8 mouse cellular contexts compared by ENCODE assay signal in the genomic region with DNA sequence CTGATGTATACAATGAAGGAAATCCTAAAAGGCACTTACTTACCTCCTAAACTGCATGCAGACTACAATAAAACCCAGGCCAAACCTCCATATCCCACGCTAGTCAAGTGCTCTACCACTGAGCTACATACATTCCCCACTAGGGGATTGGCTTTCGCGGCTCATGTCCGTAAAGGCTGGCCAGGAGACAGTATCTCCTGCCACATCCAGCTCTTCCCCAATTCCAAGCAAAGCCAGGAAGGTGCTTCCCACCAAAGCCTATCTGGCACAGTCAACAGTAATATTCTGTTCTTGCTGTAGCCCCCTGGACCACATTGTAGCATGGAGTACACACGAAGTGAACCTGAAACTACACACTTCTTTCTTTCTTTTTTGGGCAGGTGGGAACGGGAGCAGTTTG. TPM values are rescaled to one million over a fixed set of nuclear protein-coding genes. Genes with fewer than 3 reads are reported as not detected.
DNase-seq lines count a peak whose midpoint lies in the region; ATAC-seq and TF ChIP-seq lines count a peak whose summit lies in the region.

No protein-coding gene starts in this region.

- peak overlapping the region; percentile 94 for H3K4me3 ChIP-seq in kidney, embryonic 15.5 days (replicated peaks)
- peak overlapping the region; percentile 69 for H3K4me3 ChIP-seq in bone marrow, adult 2 months (replicated peaks; ENCODE audit: control insufficient read depth, low read depth, low read length)
- H3K4me3 ChIP-seq in hindbrain, embryonic 16.5 days (ENCODE audit: low read length): peak overlapping the region; percentile 93
- H3K4me3 ChIP-seq in myocyte: peak overlapping the region; percentile 43

- peaks cover 30% of the 10 kb centered on the region for H3K4me1 ChIP-seq in kidney, embryonic 15.5 days
- peaks cover 7% of the 10 kb centered on the region for H3K4me1 ChIP-seq in bone marrow, adult 2 months (ENCODE audit: control insufficient read depth, insufficient read depth, low read length)
- peaks cover 20% of the 10 kb centered on the region for H3K4me1 ChIP-seq in hindbrain, embryonic 16.5 days (ENCODE audit: control insufficient read depth, insufficient read depth, low read depth, low read length)

- peaks cover 19% of the 10 kb centered on the region for H3K36me3 ChIP-seq in kidney, embryonic 15.5 days
- H3K36me3 ChIP-seq in hindbrain, embryonic 16.5 days (ENCODE audit: control insufficient read depth, insufficient read depth, low read length): peaks cover 9% of the 10 kb centered on the region
- H3K36me3 ChIP-seq in myocyte (ENCODE audit: control insufficient read depth, insufficient read depth): no peaks in the 10 kb centered on the region

- peak overlapping the region; percentile 93; the same call in 1 of the 2 replicates for H3K27ac ChIP-seq in kidney, embryonic 15.5 days
- H3K27ac ChIP-seq in bone marrow, adult 2 months (ENCODE audit: control insufficient read depth, insufficient read depth, low read depth, low read length, poor library complexity): no peak overlapping the region
- no peak overlapping the region for H3K27ac ChIP-seq in hindbrain, embryonic 16.5 days (ENCODE audit: low read depth, low read length)

- DNase-seq in kidney, adult 18-20 months: no peak
- DNase-seq in ovary, postnatal 14 days (ENCODE audit: low spot score): no peak
- no peak for DNase-seq in frontal cortex, postnatal 25 days (ENCODE audit: low spot score in 2 of 2)
- DNase-seq in urinary bladder, postnatal 14 days (ENCODE audit: low spot score): no peak

- no peaks in the 10 kb centered on the region for H3K79me2 ChIP-seq in myocyte (ENCODE audit: control insufficient read depth, insufficient read depth)

- H3K4me2 ChIP-seq in kidney, embryonic 15.5 days: peak overlapping the region; percentile 95
- peak overlapping the region; percentile 91 for H3K4me2 ChIP-seq in hindbrain, embryonic 16.5 days (ENCODE audit: low read length)
- H3K4me2 ChIP-seq in myocyte (ENCODE audit: low read depth): peak overlapping the region; percentile 93

- no peak for TF ChIP-seq CTCF in bone marrow, adult 2 months (IDR thresholded peaks at IDR 0.05; ENCODE audit: control insufficient read depth, insufficient read depth, low read length)

- ATAC-seq in kidney, embryonic 15.5 days (replicated peaks; ENCODE audit: low FRiP score): no peak
- ATAC-seq in hindbrain, embryonic 16.5 days: no peak

- no peaks in the 10 kb centered on the region for H3K27me3 ChIP-seq in kidney, embryonic 15.5 days
- H3K27me3 ChIP-seq in hindbrain, embryonic 16.5 days (replicated peaks; ENCODE audit: control insufficient read depth, insufficient read depth, low read length): no peaks in the 10 kb centered on the region
- no peaks in the 10 kb centered on the region for H3K27me3 ChIP-seq in myocyte (ENCODE audit: control insufficient read depth, insufficient read depth, insufficient read length)

- TF ChIP-seq POLR2A in bone marrow, adult 2 months (IDR thresholded peaks at IDR 0.05; ENCODE audit: borderline replicate concordance, control insufficient read depth, low read depth, low read length): no peak
- no peak for TF ChIP-seq POLR2A in myocyte (IDR thresholded peaks at IDR 0.05; ENCODE audit: insufficient read length, low read depth)

- 22% methylated on average over 6 of the region's 6 CpGs for WGBS in kidney, embryonic 15.5 days
- WGBS in bone marrow, adult 2 months: 55% methylated on average over 6 of the region's 6 CpGs
- WGBS in hindbrain, embryonic 16.5 days: 24% methylated on average over 6 of the region's 6 CpGs

- H3ac ChIP-seq in myocyte (ENCODE audit: control insufficient read depth, insufficient read length): peak overlapping the region; percentile 47

- H3K9ac ChIP-seq in kidney, embryonic 15.5 days: peak overlapping the region; percentile 97
- H3K9ac ChIP-seq in hindbrain, embryonic 16.5 days (ENCODE audit: low read depth, low read length): peak overlapping the region; percentile 95

- H3K9me3 ChIP-seq in kidney, embryonic 15.5 days (replicated peaks): no peaks in the 10 kb centered on the region
- no peaks in the 10 kb centered on the region for H3K9me3 ChIP-seq in hindbrain, embryonic 16.5 days (ENCODE audit: control insufficient read depth, low read length)

TF ChIP-seq in myocyte, 11 proteins besides CTCF, POLR2A, EP300 and RAD21:
- TF ChIP-seq POLR2AphosphoS2 (IDR thresholded peaks at IDR 0.05; ENCODE audit: insufficient read length, low read depth): no peak
- TF ChIP-seq USF1 (IDR thresholded peaks at IDR 0.05; ENCODE audit: low read depth): no peak
- TF ChIP-seq CEBPB (IDR thresholded peaks at IDR 0.05; ENCODE audit: insufficient read depth, poor library complexity, severe bottlenecking): no peak
- TF ChIP-seq MYOG (IDR thresholded peaks at IDR 0.05; ENCODE audit: control insufficient read depth in 1 of 3, insufficient read depth in 1 of 3, insufficient read length in 2 of 3, low read depth in 2 of 3): no peak
- TF ChIP-seq SRF (IDR thresholded peaks at IDR 0.05; ENCODE audit: control insufficient read depth, insufficient read length, low read depth): no peak
- no peak for TF ChIP-seq MAX (IDR thresholded peaks at IDR 0.05; ENCODE audit: low read depth)
- TF ChIP-seq E2F4 (IDR thresholded peaks at IDR 0.05; ENCODE audit: insufficient read depth): no peak
- no peak for TF ChIP-seq TCF12 (IDR thresholded peaks at IDR 0.05; ENCODE audit: insufficient read depth, poor library complexity, severe bottlenecking)
- no peak for TF ChIP-seq REST (IDR thresholded peaks at IDR 0.05; ENCODE audit: insufficient read depth, insufficient read length)
- TF ChIP-seq MYOD1 (IDR thresholded peaks at IDR 0.05; ENCODE audit: control insufficient read depth in 1 of 3, insufficient read length in 2 of 3, low read depth in 2 of 3): no peak
- no peak for TF ChIP-seq TCF3 (IDR thresholded peaks at IDR 0.05; ENCODE audit: insufficient read length, low read depth)

RNA-seq across cellular contexts. Expression of a gene that starts 0.9 kb away (rescaled TPM):
- polyA plus RNA-seq in kidney, embryonic 15.5 days (2015; fragmentation: Nextera tagmentation; extraction: Ambion mirVana): 13.9 and 14.2 TPM in 2 replicates
- 6.4 and 12.2 TPM in 2 replicates for polyA plus RNA-seq in bone marrow, adult 2 months (2011; ENCODE audit: insufficient read depth, insufficient read length, low replicate concordance, missing spikeins)
- polyA plus RNA-seq in hindbrain, embryonic 16.5 days (2015; fragmentation: Nextera tagmentation; extraction: Ambion mirVana): 14.0 and 15.5 TPM in 2 replicates
- 5.6 TPM for polyA plus RNA-seq in myocyte (2012; fragmentation: generic; extraction: Trizol)

RNA-seq across cellular contexts. Expression of a gene that starts 0.9 kb away (rescaled TPM):
- 154 and 166 TPM in 2 replicates for polyA plus RNA-seq in kidney, embryonic 15.5 days (2015; fragmentation: Nextera tagmentation; extraction: Ambion mirVana)
- polyA plus RNA-seq in bone marrow, adult 2 months (2011; ENCODE audit: insufficient read depth, insufficient read length, low replicate concordance, missing spikeins): 10.9 and 12.1 TPM in 2 replicates
- polyA plus RNA-seq in hindbrain, embryonic 16.5 days (2015; fragmentation: Nextera tagmentation; extraction: Ambion mirVana): 64.7 and 65.5 TPM in 2 replicates
- polyA plus RNA-seq in myocyte (2012; fragmentation: generic; extraction: Trizol): 48.8 TPM

RNA-seq across cellular contexts. Expression of a gene that starts 42.7 kb away (rescaled TPM):
- 123 and 130 TPM in 2 replicates for polyA plus RNA-seq in kidney, embryonic 15.5 days (2015; fragmentation: Nextera tagmentation; extraction: Ambion mirVana)
- 64.0 and 64.4 TPM in 2 replicates for polyA plus RNA-seq in bone marrow, adult 2 months (2011; ENCODE audit: insufficient read depth, insufficient read length, low replicate concordance, missing spikeins)
- 82.7 and 84.5 TPM in 2 replicates for polyA plus RNA-seq in hindbrain, embryonic 16.5 days (2015; fragmentation: Nextera tagmentation; extraction: Ambion mirVana)
- 115 TPM for polyA plus RNA-seq in myocyte (2012; fragmentation: generic; extraction: Trizol)

RNA-seq across cellular contexts. Expression of a gene that starts 42.7 kb away (rescaled TPM):
- polyA plus RNA-seq in kidney, embryonic 15.5 days (2015; fragmentation: Nextera tagmentation; extraction: Ambion mirVana): 32.2 and 32.3 TPM in 2 replicates
- 15.4 and 18.7 TPM in 2 replicates for polyA plus RNA-seq in bone marrow, adult 2 months (2011; ENCODE audit: insufficient read depth, insufficient read length, low replicate concordance, missing spikeins)
- polyA plus RNA-seq in hindbrain, embryonic 16.5 days (2015; fragmentation: Nextera tagmentation; extraction: Ambion mirVana): 45.3 and 49.1 TPM in 2 replicates
- 26.1 TPM for polyA plus RNA-seq in myocyte (2012; fragmentation: generic; extraction: Trizol)

RNA-seq across cellular contexts. Expression of a gene that starts 42.8 kb away (rescaled TPM):
- polyA plus RNA-seq in kidney, embryonic 15.5 days (2015; fragmentation: Nextera tagmentation; extraction: Ambion mirVana): 66.4 and 72.2 TPM in 2 replicates
- 31.7 and 52.8 TPM in 2 replicates for polyA plus RNA-seq in bone marrow, adult 2 months (2011; ENCODE audit: insufficient read depth, insufficient read length, low replicate concordance, missing spikeins)
- polyA plus RNA-seq in hindbrain, embryonic 16.5 days (2015; fragmentation: Nextera tagmentation; extraction: Ambion mirVana): 82.1 and 84.6 TPM in 2 replicates
- 130 TPM for polyA plus RNA-seq in myocyte (2012; fragmentation: generic; extraction: Trizol)

Comparison
In these comparisons a context has a peak if more than half of its experiments do, and no peak if none do; other contexts are left out.
1. H3K4me3 ChIP-seq: peak in every context shown above with its lines; median percentile 94 in kidney, embryonic 15.5 days; 93 in hindbrain, embryonic 16.5 days; 69 in bone marrow, adult 2 months; 43 in myocyte.